Mouse (Mus musculus) c-Kit-negative CD71-positive TER-119-positive erythroid progenitor cells, embryonic 14.5 days (primary cell): ENCODE results near the gene Slamf7.
A peak's percentile ranks its signal among the peaks of the same experiment; 100 is the strongest.
"Not testable (repeated sequence)": the region's sequence is repeated elsewhere in the genome, so short reads cannot be mapped to it uniquely, and the experiment has no call there.

Source experiments
- DNase-seq: peaks from one replicate; pipeline ENCODE4 v3.0.0-alpha.2; 2013; ENCODE audit warnings: low read depth, low spot score

Slamf7 gene

GRCm38 (mm10) chr1:171652734-171653133, at the start of gene Slamf7:
Slamf7 (minus strand) TSS chr1:171653035.
- DNase-seq, result no peak

- no peak for DNase-seq
Observed at GRCm38 (mm10) chr1:171698983-171699382, 46.1 kb upstream of the Slamf7 start.

GRCm38 (mm10) chr1:171693918-171694317, 41.1 kb upstream of the Slamf7 start:
- no peak for DNase-seq

GRCm38 (mm10) chr1:171687320-171687719, 34.5 kb upstream of the Slamf7 start:
- DNase-seq, result no peak

GRCm38 (mm10) chr1:171684923-171685322, 32.1 kb upstream of the Slamf7 start:
- no peak for DNase-seq

GRCm38 (mm10) chr1:171681531-171682299, 28.9 kb upstream of the Slamf7 start, which contains the start of gene Cd48:
Cd48 (plus strand) TSS chr1:171682009.
- DNase-seq, result no peak

- DNase-seq, result no peak
Observed at GRCm38 (mm10) chr1:171681009-171681408, 28.2 kb upstream of the Slamf7 start.

- DNase-seq, result no peak
Observed at GRCm38 (mm10) chr1:171677721-171678120, 24.9 kb upstream of the Slamf7 start.

GRCm38 (mm10) chr1:171674467-171674866, 21.6 kb upstream of the Slamf7 start:
- DNase-seq, result no peak

- DNase-seq, result no peak
Observed at GRCm38 (mm10) chr1:171672854-171673475, 20.1 kb upstream of the Slamf7 start.

- not testable (repeated sequence) for DNase-seq
Observed at GRCm38 (mm10) chr1:171672451-171672850, 19.6 kb upstream of the Slamf7 start.

- no peak for DNase-seq
Observed at GRCm38 (mm10) chr1:171667160-171667559, 14.3 kb upstream of the Slamf7 start.

- DNase-seq, result no peak
Observed at GRCm38 (mm10) chr1:171666350-171666749, 13.5 kb upstream of the Slamf7 start.

- no peak for DNase-seq
Observed at GRCm38 (mm10) chr1:171663757-171664156, 10.9 kb upstream of the Slamf7 start.

GRCm38 (mm10) chr1:171661482-171661881, 8.6 kb upstream of the Slamf7 start:
- DNase-seq, result no peak

GRCm38 (mm10) chr1:171660423-171660822, 7.6 kb upstream of the Slamf7 start:
- no peak for DNase-seq

- no peak for DNase-seq
Observed at GRCm38 (mm10) chr1:171658561-171658991, 5.7 kb upstream of the Slamf7 start.

GRCm38 (mm10) chr1:171648840-171649239, 4.0 kb downstream of the Slamf7 start:
- no peak for DNase-seq

GRCm38 (mm10) chr1:171647716-171648115, 5.1 kb downstream of the Slamf7 start:
- no peak for DNase-seq

- DNase-seq, result no peak
Observed at GRCm38 (mm10) chr1:171646429-171646940, 6.3 kb downstream of the Slamf7 start.

GRCm38 (mm10) chr1:171643612-171644011, 9.2 kb downstream of the Slamf7 start:
- DNase-seq, result peak; percentile 8

GRCm38 (mm10) chr1:171640796-171641195, 12.0 kb downstream of the Slamf7 start:
- DNase-seq, result no peak

GRCm38 (mm10) chr1:171638686-171639085, 14.1 kb downstream of the Slamf7 start:
- DNase-seq, result no peak
